Mouse (Mus musculus): ENCODE results near the gene Cobl.

DNA sequence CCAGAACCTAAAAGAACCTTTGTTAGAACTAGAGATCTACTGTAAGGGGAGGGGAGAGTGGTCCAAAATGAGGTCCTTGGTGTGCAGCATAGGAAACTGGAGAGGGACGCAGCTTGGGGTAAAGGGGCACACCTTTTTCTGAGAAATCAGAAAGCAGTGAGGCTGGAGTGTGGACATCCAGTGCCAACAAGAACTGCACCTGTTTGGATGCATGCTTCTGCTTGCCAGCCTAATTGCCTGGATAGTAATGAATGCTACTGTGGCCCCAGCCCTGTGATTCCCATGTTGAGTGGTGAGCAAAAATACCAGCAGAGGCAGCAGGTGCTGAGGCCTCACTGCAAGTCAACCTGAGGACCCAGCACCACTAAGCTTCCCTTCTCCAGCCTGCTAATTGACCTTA lies 469 bp upstream of the Cobl start:
- no peak for TF ChIP-seq EP300 (IDR thresholded peaks at IDR 0.05; ENCODE audit: insufficient read depth, low read depth, low read length)
- TF ChIP-seq CTCF (IDR thresholded peaks at IDR 0.05): no peak

Data from heart, adult 2 months (tissue).